16 mouse cellular contexts compared by ENCODE assay signal in genomic region chr2:180683524-180683923, GRCm38 (mm10). TPM values are rescaled to one million over a fixed set of nuclear protein-coding genes. Genes with fewer than 3 reads are reported as not detected.
"Had no signal": no experiment of that assay in that cellular context is flagged by ENCODE, and none has a peak within 500 bp of the region (broad histone marks: within the 10 kb centered on the region; RNA-seq: fewer than 3 reads in every experiment).

No protein-coding gene starts in this region.

- H3K27ac ChIP-seq: left cerebral cortex, adult 2 months; limb, embryonic 15.5 days; midbrain, embryonic 10.5 days; neural tube, embryonic 12.5 days had no signal

- H3K4me1 ChIP-seq: midbrain, embryonic 10.5 days; neural tube, embryonic 12.5 days had no signal

- H3K4me2 ChIP-seq: limb, embryonic 15.5 days; lung, embryonic 14.5 days; neural tube, embryonic 12.5 days had no signal

- DNase-seq: kidney, adult 11 months; kidney, postnatal 10 days; lung, embryonic 14.5 days; midbrain, embryonic 14.5 days; retina, postnatal 1 day; right cerebral cortex, postnatal 4 days; spleen, adult 18-20 months; thymus, adult 18-20 months; thymus, postnatal 14 days had no signal

- H3K4me3 ChIP-seq: left cerebral cortex, adult 2 months; limb, embryonic 15.5 days; midbrain, embryonic 10.5 days; myocyte; neural tube, embryonic 12.5 days had no signal

- H3K9me3 ChIP-seq: limb, embryonic 15.5 days; midbrain, embryonic 10.5 days; neural tube, embryonic 12.5 days had no signal

- H3K27me3 ChIP-seq: limb, embryonic 15.5 days; neural tube, embryonic 12.5 days had no signal

- H3K9ac ChIP-seq: limb, embryonic 15.5 days; lung, embryonic 14.5 days; neural tube, embryonic 12.5 days had no signal

RNA-seq across cellular contexts. Expression of gene Tcfl5, which starts 41.0 kb away (rescaled TPM):
- total RNA-seq: neutrophil, adult 5-6 weeks had no signal
- polyA plus RNA-seq: large intestine, adult 2 months; myocyte had no signal
